Mouse (Mus musculus) cerebellum, adult 11-12 months (tissue): Measurements from ENCODE around the gene Ucp2.
A peak's percentile ranks its signal among the peaks of the same experiment; 100 is the strongest.
"Not testable (repeated sequence)": the region's sequence is repeated elsewhere in the genome, so short reads cannot be mapped to it uniquely, and the experiment has no call there.

ENCODE experiments used
- DNase-seq: peaks from one replicate; pipeline ENCODE4 v3.0.0; 2022

Ucp2 gene

GRCm38 (mm10) chr7:100480175-100480574 is 13.0 kb upstream of the Ucp2 start:
- no peak for DNase-seq

DNA sequence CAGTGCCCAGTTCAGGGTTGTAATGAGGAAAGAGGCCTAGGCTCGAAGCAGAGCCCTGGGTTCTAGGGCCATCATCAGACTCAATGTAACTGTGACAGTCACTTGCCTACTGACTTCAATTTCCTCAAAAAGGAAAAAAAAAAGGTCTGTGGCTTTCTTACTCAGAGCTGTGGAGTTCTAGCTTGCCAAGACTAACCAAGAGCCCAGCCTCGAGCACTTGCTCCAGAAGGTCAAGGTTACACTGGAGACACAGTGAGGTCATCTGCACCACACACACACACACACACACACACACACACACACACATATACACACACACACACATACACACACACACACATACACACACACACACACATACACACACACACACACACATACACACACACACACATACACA is 11.1 kb upstream of the Ucp2 start:
- not testable (repeated sequence) for DNase-seq

DNA sequence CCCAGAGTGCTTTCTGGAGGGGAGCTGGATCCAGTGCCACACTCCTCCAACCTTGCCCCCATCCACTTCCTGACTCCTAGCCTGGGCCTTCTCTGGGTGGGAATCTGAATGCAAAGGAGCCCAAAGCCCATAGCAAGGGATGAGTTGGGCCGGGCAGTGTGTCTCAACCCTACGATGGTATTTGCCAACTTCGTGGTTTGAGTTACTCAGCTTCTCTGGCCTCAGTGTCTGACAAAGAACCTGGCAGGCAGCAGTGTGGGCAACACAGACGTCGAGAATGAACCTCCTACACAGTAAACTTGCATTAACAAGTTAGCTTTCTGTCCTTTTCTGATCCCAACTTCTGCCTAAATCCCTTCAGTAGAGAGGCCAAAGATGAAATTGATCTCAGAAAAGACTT is 8.6 kb upstream of the Ucp2 start:
- no peak for DNase-seq

- DNase-seq, result no peak
Observed at GRCm38 (mm10) chr7:100487301-100487700, 5.8 kb upstream of the Ucp2 start.

- no peak for DNase-seq
Observed at GRCm38 (mm10) chr7:100488474-100489048, 4.6 kb upstream of the Ucp2 start.

- DNase-seq, result no peak
Observed at GRCm38 (mm10) chr7:100492391-100493116, 583 bp upstream of the Ucp2 start.

- no peak for DNase-seq
Observed at GRCm38 (mm10) chr7:100493484-100494414, 612 bp downstream of the Ucp2 start.

DNA sequence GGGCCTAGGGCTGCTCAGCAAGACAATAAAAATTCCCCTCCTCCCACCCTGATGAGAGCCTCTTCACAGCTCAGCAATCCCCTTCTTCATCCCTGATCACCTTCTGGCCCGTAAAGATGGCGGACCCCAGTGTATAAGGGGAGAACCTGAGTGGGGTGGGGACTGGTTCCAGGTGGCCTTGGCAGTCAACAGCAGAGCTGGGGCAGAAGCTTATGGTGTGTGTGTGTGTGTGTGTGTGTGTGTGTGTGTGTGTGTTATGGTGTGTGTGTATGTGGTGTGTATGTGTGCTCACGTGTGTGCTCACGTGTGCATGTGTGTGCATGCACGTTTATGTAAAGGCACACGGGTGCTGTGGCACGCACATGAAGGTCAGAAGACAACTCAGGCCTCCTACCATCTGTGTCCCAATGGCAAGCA is 1.3 kb downstream of the Ucp2 start:
- DNase-seq, result no peak

- no peak for DNase-seq
Observed at GRCm38 (mm10) chr7:100495042-100495441, 1.9 kb downstream of the Ucp2 start.

- peak; percentile 30 for DNase-seq
Observed at GRCm38 (mm10) chr7:100495581-100496251, 2.6 kb downstream of the Ucp2 start.

GRCm38 (mm10) chr7:100496371-100496770 is 3.2 kb downstream of the Ucp2 start:
- no peak for DNase-seq

DNA sequence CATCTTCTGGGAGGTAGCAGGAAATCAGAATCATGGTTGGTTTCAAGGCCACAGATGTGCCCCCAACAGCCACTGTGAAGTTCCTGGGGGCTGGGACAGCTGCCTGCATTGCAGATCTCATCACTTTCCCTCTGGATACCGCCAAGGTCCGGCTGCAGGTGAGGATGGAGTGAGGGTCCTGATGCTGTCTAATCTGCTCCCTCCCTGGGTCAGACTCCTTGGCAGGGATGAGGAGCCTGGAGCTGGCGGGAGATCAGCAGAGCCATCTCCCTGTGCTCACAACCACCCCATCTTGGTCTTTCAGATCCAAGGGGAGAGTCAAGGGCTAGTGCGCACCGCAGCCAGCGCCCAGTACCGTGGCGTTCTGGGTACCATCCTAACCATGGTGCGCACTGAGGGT is 3.7 kb downstream of the Ucp2 start:
- DNase-seq, result no peak

- no peak for DNase-seq
Observed at GRCm38 (mm10) chr7:100497402-100497801, 4.3 kb downstream of the Ucp2 start.

DNA sequence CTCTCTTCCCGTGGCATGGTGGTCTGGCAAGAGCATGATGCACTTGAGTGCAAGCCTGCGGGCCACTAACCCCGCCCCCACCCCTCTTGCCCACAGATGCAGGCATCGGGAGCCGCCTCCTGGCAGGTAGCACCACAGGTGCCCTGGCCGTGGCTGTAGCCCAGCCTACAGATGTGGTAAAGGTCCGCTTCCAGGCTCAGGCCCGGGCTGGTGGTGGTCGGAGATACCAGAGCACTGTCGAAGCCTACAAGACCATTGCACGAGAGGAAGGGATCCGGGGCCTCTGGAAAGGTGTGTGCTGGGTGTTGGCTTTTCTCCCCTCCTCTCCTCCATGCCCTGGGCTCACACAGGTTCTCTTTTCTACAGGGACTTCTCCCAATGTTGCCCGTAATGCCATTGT is 4.8 kb downstream of the Ucp2 start:
- DNase-seq, result no peak

- DNase-seq, result no peak
Observed at GRCm38 (mm10) chr7:100499465-100499864, 6.3 kb downstream of the Ucp2 start.

DNA sequence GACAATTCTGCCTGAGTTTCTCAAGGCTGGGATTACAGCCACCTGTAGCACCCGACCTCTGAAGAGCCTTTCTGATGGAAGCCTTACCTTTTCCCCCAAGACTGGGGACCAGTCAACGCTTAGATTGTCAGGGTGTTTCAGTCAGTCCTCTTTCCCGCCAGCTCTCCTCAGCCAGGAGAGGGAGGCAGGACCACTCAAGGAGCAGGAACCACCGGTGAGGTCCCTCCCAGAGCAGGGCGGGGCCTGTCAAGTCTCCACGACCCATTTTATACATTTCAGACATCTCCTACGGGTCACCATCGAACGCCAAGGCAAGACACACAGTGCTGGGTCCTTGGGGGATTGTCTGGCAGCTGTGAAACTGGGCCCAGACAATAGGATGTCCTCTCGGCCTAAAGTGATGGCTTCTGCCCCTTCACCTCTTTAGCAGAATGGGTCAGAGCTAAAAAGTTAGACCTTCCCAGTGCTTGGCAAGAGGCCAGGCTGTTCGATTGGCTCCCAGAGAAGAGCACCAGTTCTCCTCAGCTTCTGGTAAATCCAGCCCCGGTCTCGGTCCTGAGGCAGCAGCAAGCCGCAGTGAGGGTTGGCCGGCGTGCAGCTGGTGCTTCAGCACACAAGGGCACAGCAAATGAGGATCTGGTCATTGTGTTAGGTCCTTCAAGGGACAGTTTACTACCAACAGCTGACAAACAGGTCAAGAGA is 7.3 kb downstream of the Ucp2 start:
- no peak for DNase-seq

DNA sequence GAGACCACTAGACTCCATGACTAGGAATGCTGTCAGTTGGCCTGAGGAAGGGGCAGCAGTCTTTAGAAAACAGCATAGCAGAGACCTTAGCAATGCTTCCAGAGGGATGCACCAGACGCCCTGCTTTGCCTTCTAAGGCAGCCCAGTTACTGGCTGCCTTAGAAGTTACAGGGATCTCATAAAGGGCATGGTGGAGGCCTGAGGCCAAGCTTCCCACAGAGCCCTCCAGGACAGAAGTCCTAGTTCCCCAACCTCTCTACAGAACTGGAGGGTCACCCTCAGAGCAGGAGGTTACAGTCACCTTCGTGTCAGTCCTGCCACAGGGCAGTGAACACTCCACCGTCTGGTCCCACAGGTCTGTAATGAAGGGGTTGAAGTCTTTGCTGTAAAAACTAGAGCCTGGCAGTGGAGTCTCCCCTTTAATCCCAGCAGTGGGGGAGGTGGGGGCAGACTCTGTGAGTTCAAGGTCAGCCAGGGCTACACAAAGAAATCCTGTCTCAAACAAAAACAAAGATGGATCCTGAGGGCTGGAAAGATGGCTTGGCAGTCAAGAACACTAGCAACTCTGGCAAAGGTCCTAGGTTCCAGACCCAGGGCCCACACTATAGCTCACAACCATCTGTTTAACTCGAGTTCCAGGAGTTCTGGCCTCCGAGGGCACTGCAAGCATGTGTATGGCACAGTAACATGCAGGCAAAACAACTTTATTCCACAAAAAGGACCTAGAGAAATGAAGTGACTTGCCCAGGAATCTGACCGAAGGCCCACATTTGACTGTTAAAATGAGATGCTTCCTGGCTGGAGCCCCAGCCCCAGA is 8.1 kb downstream of the Ucp2 start:
- DNase-seq, result no peak

GRCm38 (mm10) chr7:100501844-100502373 is 8.8 kb downstream of the Ucp2 start:
- no peak for DNase-seq

GRCm38 (mm10) chr7:100502374-100502922 is 9.3 kb downstream of the Ucp2 start:
- DNase-seq, result no peak

- DNase-seq, result no peak
Observed at GRCm38 (mm10) chr7:100503076-100503475, 9.9 kb downstream of the Ucp2 start.
